ENCODE assay signal across 12 mouse cellular contexts in the genomic region with DNA sequence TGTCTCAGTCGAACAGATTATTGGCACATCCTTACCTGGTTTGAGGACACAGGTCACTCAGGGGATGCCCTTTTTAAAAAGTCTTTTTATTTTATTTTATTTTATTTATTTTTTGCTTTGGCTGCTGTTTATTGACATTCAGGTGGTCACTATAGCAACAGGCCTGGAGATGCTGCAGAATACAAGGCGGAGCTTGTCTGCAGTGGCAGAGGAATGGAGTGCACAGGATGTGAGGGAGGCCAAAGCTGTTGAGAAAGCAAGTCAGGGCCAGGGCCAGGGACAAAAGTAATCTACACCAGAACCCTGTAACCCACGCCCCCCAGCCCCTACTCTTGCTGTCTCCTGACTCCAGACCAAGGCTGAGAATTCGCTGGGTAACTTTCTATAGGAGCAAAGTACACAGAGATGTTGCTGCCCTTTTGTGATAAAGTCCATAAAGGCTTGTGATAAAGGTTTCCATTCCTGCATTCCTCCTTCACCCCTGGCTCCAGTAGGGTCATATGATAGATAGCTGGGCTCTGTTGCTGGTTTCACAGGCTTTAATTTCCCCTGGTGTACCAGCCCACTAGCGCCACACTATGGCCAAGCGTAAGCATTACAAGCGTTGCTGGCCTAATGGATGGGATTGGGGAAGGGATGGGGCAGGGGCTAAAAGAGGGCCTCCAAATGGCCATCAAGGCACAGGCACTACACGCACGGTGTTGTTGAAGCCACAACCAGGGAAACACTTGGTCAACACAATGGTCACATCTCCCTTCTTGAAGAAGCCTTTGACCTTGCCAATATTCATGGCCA. TPM values are rescaled to one million over a fixed set of nuclear protein-coding genes. Genes with fewer than 3 reads are reported as not detected.
A peak's percentile ranks its signal among the peaks of the same experiment; 100 is the strongest.
DNase-seq lines count a peak whose midpoint lies in the region; ATAC-seq and TF ChIP-seq lines count a peak whose summit lies in the region.
"Had no signal": no experiment of that assay in that cellular context is flagged by ENCODE, and none has a peak within 500 bp of the region (broad histone marks: within the 10 kb centered on the region; RNA-seq: fewer than 3 reads in every experiment).

No protein-coding gene starts in this region.

- DNase-seq in adrenal gland, adult 18-20 months (ENCODE audit: low spot score in 2 of 2): peak; percentile 7 to 21
- no peak for DNase-seq in adrenal gland, postnatal 4 days (ENCODE audit: low spot score in 2 of 2)
- no peak for DNase-seq in testis, postnatal 14 days (ENCODE audit: low spot score)
- DNase-seq in stomach, postnatal 0 days (ENCODE audit: low spot score): peak; percentile 17

- H3K9me3 ChIP-seq in intestine, embryonic 15.5 days: no peaks in the 10 kb centered on the region
- no peaks in the 10 kb centered on the region for H3K9me3 ChIP-seq in intestine, embryonic 16.5 days (ENCODE audit: control insufficient read depth, low read length)
- H3K9me3 ChIP-seq in stomach, postnatal 0 days (ENCODE audit: control insufficient read depth, low read length): no peaks in the 10 kb centered on the region
- H3K9me3 ChIP-seq in forebrain, embryonic 12.5 days: no peaks in the 10 kb centered on the region
- H3K9me3 ChIP-seq: embryonic facial prominence, embryonic 15.5 days; heart, embryonic 13.5 days had no signal

- no peak for TF ChIP-seq POLR2A in testis, adult 2 months (IDR thresholded peaks at IDR 0.05; ENCODE audit: control insufficient read depth, low read depth, low read length)

- H3K4me3 ChIP-seq in intestine, embryonic 15.5 days (replicated peaks): no peak overlapping the region
- H3K4me3 ChIP-seq in intestine, embryonic 16.5 days (ENCODE audit: low read length): no peak overlapping the region
- no peak overlapping the region for H3K4me3 ChIP-seq in testis, adult 2 months (ENCODE audit: control insufficient read depth, low read depth, low read length)
- no peak overlapping the region for H3K4me3 ChIP-seq in stomach, postnatal 0 days (ENCODE audit: low read depth, low read length)
- H3K4me3 ChIP-seq in forebrain, embryonic 12.5 days (replicated peaks): no peak overlapping the region
- H3K4me3 ChIP-seq: embryonic facial prominence, embryonic 15.5 days; heart, embryonic 13.5 days had no signal

- peak; percentile 43; the same call in 1 of the 2 replicates for TF ChIP-seq CTCF in testis, adult 2 months (IDR thresholded peaks at IDR 0.05; ENCODE audit: control insufficient read depth, insufficient read depth, insufficient replicate concordance, low read depth, low read length)
- TF ChIP-seq CTCF in stomach, postnatal 0 days (IDR thresholded peaks at IDR 0.05; ENCODE audit: low read depth): peak; percentile 65

- H3K9ac ChIP-seq in intestine, embryonic 15.5 days: no peak overlapping the region
- no peak overlapping the region for H3K9ac ChIP-seq in intestine, embryonic 16.5 days (ENCODE audit: low read depth, low read length)
- H3K9ac ChIP-seq in stomach, postnatal 0 days (ENCODE audit: low read length): no peak overlapping the region
- H3K9ac ChIP-seq in forebrain, embryonic 12.5 days: no peak overlapping the region
- H3K9ac ChIP-seq: embryonic facial prominence, embryonic 15.5 days; heart, embryonic 13.5 days had no signal

- H3K4me2 ChIP-seq in intestine, embryonic 15.5 days (replicated peaks): no peak overlapping the region
- no peak overlapping the region for H3K4me2 ChIP-seq in intestine, embryonic 16.5 days (ENCODE audit: low read depth, low read length)
- H3K4me2 ChIP-seq in stomach, postnatal 0 days (replicated peaks; ENCODE audit: low read depth): no peak overlapping the region
- no peak overlapping the region for H3K4me2 ChIP-seq in forebrain, embryonic 12.5 days
- H3K4me2 ChIP-seq: embryonic facial prominence, embryonic 15.5 days; heart, embryonic 13.5 days had no signal

- H3K27ac ChIP-seq in intestine, embryonic 15.5 days: no peak overlapping the region
- no peak overlapping the region for H3K27ac ChIP-seq in intestine, embryonic 16.5 days (ENCODE audit: low read length)
- no peak overlapping the region for H3K27ac ChIP-seq in testis, adult 2 months (ENCODE audit: control insufficient read depth, insufficient read depth, low read depth, low read length)
- H3K27ac ChIP-seq in stomach, postnatal 0 days (replicated peaks): no peak overlapping the region
- no peak overlapping the region for H3K27ac ChIP-seq in forebrain, embryonic 12.5 days
- H3K27ac ChIP-seq: embryonic facial prominence, embryonic 15.5 days; heart, embryonic 13.5 days; macrophage had no signal

- WGBS in intestine, embryonic 15.5 days: 46% methylated on average over 9 of the region's 9 CpGs
- WGBS in intestine, embryonic 16.5 days: 53% methylated on average over 9 of the region's 9 CpGs
- 48% methylated on average over 9 of the region's 9 CpGs for WGBS in stomach, postnatal 0 days
- WGBS in forebrain, embryonic 12.5 days: 57% methylated on average over 9 of the region's 9 CpGs

- no peaks in the 10 kb centered on the region for H3K4me1 ChIP-seq in intestine, embryonic 15.5 days (replicated peaks)
- H3K4me1 ChIP-seq in intestine, embryonic 16.5 days (ENCODE audit: control insufficient read depth, insufficient read depth, low read length): no peaks in the 10 kb centered on the region
- no peaks in the 10 kb centered on the region for H3K4me1 ChIP-seq in testis, adult 2 months (ENCODE audit: control insufficient read depth, insufficient read depth, low read length)
- no peaks in the 10 kb centered on the region for H3K4me1 ChIP-seq in stomach, postnatal 0 days (replicated peaks; ENCODE audit: control insufficient read depth, insufficient read depth)
- no peaks in the 10 kb centered on the region for H3K4me1 ChIP-seq in forebrain, embryonic 12.5 days
- H3K4me1 ChIP-seq: embryonic facial prominence, embryonic 15.5 days; heart, embryonic 13.5 days had no signal

- TF ChIP-seq EP300 in stomach, postnatal 0 days (optimal IDR thresholded peaks at IDR 0.05): no peak

- H3K36me3 ChIP-seq in intestine, embryonic 15.5 days: no peaks in the 10 kb centered on the region
- H3K36me3 ChIP-seq in intestine, embryonic 16.5 days (ENCODE audit: control insufficient read depth, insufficient read depth, low read length): no peaks in the 10 kb centered on the region
- H3K36me3 ChIP-seq in testis, adult 2 months (ENCODE audit: control insufficient read depth, insufficient read depth, low read length): no peaks in the 10 kb centered on the region
- H3K36me3 ChIP-seq in stomach, postnatal 0 days (ENCODE audit: control insufficient read depth, insufficient read depth, low read length): no peaks in the 10 kb centered on the region
- H3K36me3 ChIP-seq in forebrain, embryonic 12.5 days (replicated peaks): no peaks in the 10 kb centered on the region
- H3K36me3 ChIP-seq: embryonic facial prominence, embryonic 15.5 days; heart, embryonic 13.5 days had no signal

- no peaks in the 10 kb centered on the region for H3K27me3 ChIP-seq in intestine, embryonic 15.5 days (replicated peaks)
- H3K27me3 ChIP-seq in intestine, embryonic 16.5 days (replicated peaks; ENCODE audit: control insufficient read depth, insufficient read depth, low read length): no peaks in the 10 kb centered on the region
- no peaks in the 10 kb centered on the region for H3K27me3 ChIP-seq in testis, adult 2 months (ENCODE audit: control insufficient read depth, insufficient read depth, low read length)
- no peaks in the 10 kb centered on the region for H3K27me3 ChIP-seq in stomach, postnatal 0 days (ENCODE audit: control insufficient read depth, insufficient read depth, low read length)
- H3K27me3 ChIP-seq in forebrain, embryonic 12.5 days: no peaks in the 10 kb centered on the region
- H3K27me3 ChIP-seq: embryonic facial prominence, embryonic 15.5 days; heart, embryonic 13.5 days had no signal

- 0 out of 2 replicates have a peak, but pooled peaks have one; percentile 17 for ATAC-seq in intestine, embryonic 15.5 days
- no peak for ATAC-seq in intestine, embryonic 16.5 days
- ATAC-seq in stomach, postnatal 0 days (ENCODE audit: low FRiP score, low TSS enrichment): no peak
- no peak for ATAC-seq in forebrain, embryonic 12.5 days (ENCODE audit: low FRiP score)

RNA-seq across cellular contexts. Expression of gene B630019K06Rik, which starts 29.8 kb away (rescaled TPM):
- 10 to 100 TPM; 11.5 to 12.6 TPM for total RNA-seq in adrenal gland, adult 18-20 months (2021)
- total RNA-seq in adrenal gland, postnatal 4 days (2021): 10 to 100 TPM; 12.7 to 15.0 TPM
- 2.7 and 3.3 TPM in 2 replicates for polyA plus RNA-seq in intestine, embryonic 15.5 days (2015; fragmentation: Nextera tagmentation; extraction: Ambion mirVana)
- polyA plus RNA-seq in intestine, embryonic 16.5 days (2015; fragmentation: Nextera tagmentation; extraction: Ambion mirVana): 1.6 and 1.7 TPM in 2 replicates
- polyA plus RNA-seq in testis, adult 2 months (2012; rRNA removed): 0.88 and 0.91 TPM in 2 replicates
- polyA plus RNA-seq in stomach, postnatal 0 days (2015; fragmentation: Nextera tagmentation; extraction: Ambion mirVana): 2.2 and 2.5 TPM in 2 replicates
- polyA plus RNA-seq in forebrain, embryonic 12.5 days (2016; fragmentation: Nextera tagmentation; extraction: Ambion mirVana): 9.4 and 9.7 TPM in 2 replicates

RNA-seq across cellular contexts. Expression of gene Fthl17b, which starts 40.8 kb away (rescaled TPM):
- not detected for total RNA-seq in adrenal gland, adult 18-20 months (2021)
- total RNA-seq in adrenal gland, postnatal 4 days (2021): not detected
- polyA plus RNA-seq in intestine, embryonic 15.5 days (2015; fragmentation: Nextera tagmentation; extraction: Ambion mirVana): not detected in 2 replicates
- not detected in 2 replicates for polyA plus RNA-seq in intestine, embryonic 16.5 days (2015; fragmentation: Nextera tagmentation; extraction: Ambion mirVana)
- 2.6 TPM in 1 of 2 replicates, not detected in the other for polyA plus RNA-seq in testis, adult 2 months (2012; rRNA removed)
- polyA plus RNA-seq in stomach, postnatal 0 days (2015; fragmentation: Nextera tagmentation; extraction: Ambion mirVana): not detected in 2 replicates
- not detected in 2 replicates for polyA plus RNA-seq in forebrain, embryonic 12.5 days (2016; fragmentation: Nextera tagmentation; extraction: Ambion mirVana)
- total RNA-seq: layer of hippocampus, postnatal 14 days had no signal
- polyA plus RNA-seq: embryonic facial prominence, embryonic 15.5 days; heart, embryonic 13.5 days; macrophage had no signal

RNA-seq across cellular contexts. Expression of gene Gm5751, which starts 48.0 kb away (rescaled TPM):
- total RNA-seq in adrenal gland, adult 18-20 months (2021): not detected
- total RNA-seq in adrenal gland, postnatal 4 days (2021): not detected
- not detected in 2 replicates for polyA plus RNA-seq in intestine, embryonic 15.5 days (2015; fragmentation: Nextera tagmentation; extraction: Ambion mirVana)
- polyA plus RNA-seq in intestine, embryonic 16.5 days (2015; fragmentation: Nextera tagmentation; extraction: Ambion mirVana): not detected in 2 replicates
- polyA plus RNA-seq in testis, adult 2 months (2012; rRNA removed): 0.46 TPM in 1 of 2 replicates, not detected in the other
- not detected in 2 replicates for polyA plus RNA-seq in stomach, postnatal 0 days (2015; fragmentation: Nextera tagmentation; extraction: Ambion mirVana)
- not detected in 2 replicates for polyA plus RNA-seq in forebrain, embryonic 12.5 days (2016; fragmentation: Nextera tagmentation; extraction: Ambion mirVana)
- total RNA-seq: layer of hippocampus, postnatal 14 days had no signal
- polyA plus RNA-seq: embryonic facial prominence, embryonic 15.5 days; heart, embryonic 13.5 days; macrophage had no signal

RNA-seq across cellular contexts. Expression of gene Fthl17c, which starts 54.3 kb away (rescaled TPM):
- total RNA-seq in adrenal gland, adult 18-20 months (2021): not detected
- total RNA-seq in adrenal gland, postnatal 4 days (2021): not detected
- polyA plus RNA-seq in intestine, embryonic 15.5 days (2015; fragmentation: Nextera tagmentation; extraction: Ambion mirVana): not detected in 2 replicates
- polyA plus RNA-seq in intestine, embryonic 16.5 days (2015; fragmentation: Nextera tagmentation; extraction: Ambion mirVana): not detected in 2 replicates
- 3.1 and 5.4 TPM in 2 replicates for polyA plus RNA-seq in testis, adult 2 months (2012; rRNA removed)
- not detected in 2 replicates for polyA plus RNA-seq in stomach, postnatal 0 days (2015; fragmentation: Nextera tagmentation; extraction: Ambion mirVana)
- not detected in 2 replicates for polyA plus RNA-seq in forebrain, embryonic 12.5 days (2016; fragmentation: Nextera tagmentation; extraction: Ambion mirVana)
- total RNA-seq: layer of hippocampus, postnatal 14 days had no signal
- polyA plus RNA-seq: embryonic facial prominence, embryonic 15.5 days; heart, embryonic 13.5 days; macrophage had no signal

Comparison
In these comparisons a context has a peak if more than half of its experiments do, and no peak if none do; other contexts are left out.
1. DNase-seq: peak in adrenal gland, adult 18-20 months (2 of 2) and stomach, postnatal 0 days (single experiment); none in adrenal gland, postnatal 4 days (0 of 2) and testis, postnatal 14 days (single experiment).